Mouse (Mus musculus): ENCODE data around the gene Sh3rf3.

The Sh3rf3 gene

DNA sequence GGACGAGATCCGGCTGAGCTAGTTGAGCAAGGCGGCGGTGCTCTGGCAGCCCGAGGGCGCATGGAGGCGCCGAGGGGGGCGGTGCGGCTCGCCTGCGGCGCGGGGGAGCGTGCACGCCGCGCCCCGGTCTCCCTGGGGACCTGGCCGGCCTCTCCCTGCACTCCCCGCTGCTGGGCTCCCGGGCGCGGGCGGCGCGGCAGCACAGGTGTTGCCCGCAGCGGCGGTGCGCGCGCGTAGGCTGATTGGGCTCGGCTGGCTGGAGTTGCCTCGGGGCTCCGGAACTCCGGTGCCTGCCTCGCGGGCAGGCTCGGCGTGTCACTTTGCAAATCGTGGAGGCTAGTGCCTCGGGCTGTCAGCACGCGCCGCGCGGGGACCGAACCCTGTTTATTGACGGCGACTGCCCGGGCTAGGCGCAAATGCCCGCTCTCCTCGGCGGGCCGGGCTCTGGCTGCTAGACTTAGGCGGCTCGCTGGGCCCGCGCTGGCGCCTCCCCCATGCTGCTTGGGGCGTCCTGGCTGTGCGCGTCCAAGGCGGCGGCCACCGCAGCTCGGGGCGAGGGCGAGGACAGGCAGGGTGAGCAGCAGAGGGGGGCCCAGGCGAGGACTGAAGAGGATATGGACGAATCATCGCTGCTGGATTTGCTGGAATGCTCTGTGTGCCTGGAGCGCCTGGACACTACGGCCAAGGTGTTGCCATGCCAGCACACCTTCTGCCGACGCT lies at the start of gene Sh3rf3:
Gene Sh3rf3, plus strand, starts transcription at position 279 of the 720 bp plus-strand sequence.
- DNase-seq, result peak; percentile 54

DNA sequence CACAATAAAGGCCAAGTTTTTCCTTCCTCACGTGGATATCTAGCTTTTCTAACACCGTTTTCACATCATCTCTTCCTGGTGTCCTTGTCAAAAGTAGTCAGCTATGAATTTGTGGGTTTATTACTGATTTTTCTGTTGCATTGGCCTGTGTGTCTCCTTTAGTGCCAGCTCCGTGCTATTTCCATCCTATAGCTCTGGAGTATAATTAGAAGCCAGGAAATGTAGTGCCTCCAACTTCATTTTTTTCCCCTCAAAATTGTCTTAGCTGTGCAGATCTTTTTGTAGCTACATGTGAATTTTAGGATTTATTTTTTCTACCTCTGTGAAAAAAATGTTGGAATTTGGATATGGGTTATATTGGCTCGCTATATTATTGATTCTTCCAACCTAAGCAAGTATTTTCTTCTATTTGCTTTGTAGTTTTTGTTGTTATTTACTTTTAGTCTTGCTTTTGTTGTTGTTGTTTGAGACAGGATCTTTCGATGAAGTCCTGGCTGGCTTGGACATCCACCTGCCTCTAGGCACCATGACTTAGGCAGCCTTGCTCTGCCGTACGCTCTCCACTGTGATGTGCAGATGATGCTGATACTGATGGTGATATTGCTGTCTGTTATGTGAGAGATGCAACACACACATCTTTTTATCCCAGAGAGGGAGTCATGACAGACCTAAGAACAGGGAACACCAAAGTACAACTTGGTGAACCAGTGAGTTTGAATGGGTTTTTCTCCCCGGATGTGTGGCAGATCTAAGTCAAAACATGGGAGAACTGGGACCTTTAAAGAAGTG lies 24.5 kb upstream of the Sh3rf3 start:
- no peak for DNase-seq

DNA sequence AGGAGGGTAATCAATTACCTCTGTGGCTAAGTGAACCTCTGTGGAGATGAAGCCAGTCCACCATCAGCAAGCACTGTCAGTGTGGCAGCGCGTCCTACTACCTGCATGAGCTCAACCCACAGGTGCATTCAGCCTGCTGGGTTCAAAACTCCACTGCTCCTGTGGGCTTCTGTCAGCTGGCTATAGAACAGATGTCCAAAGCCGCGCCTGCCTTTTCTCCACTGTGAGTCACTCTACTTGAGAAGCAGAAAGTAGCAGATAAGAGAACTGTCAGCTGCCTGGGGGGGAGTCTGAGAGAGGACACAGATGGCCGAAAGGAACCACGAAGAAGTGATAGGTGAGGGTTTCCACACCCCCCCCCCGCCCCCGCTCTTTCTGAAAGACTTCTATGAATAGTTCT lies 15.6 kb upstream of the Sh3rf3 start:
- DNase-seq, result peak; percentile 43

DNA sequence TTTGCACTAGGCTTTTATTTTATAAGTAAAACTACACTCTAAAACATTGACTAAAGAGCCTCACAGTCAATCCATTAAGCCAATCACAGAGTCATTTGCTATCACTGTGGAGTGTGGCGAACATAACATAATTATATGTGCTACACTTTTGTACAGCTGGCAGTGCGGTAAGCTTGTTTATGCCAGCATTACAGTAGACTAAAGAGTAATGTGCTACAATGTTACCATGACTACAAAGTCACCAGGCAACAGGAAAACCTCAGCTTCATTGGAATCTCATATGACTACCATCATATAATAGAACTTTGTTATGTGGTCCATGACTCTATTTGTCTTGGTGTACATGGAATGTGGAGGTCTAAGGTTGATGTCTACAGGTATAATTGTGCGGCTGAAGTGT lies 15.0 kb upstream of the Sh3rf3 start:
- DNase-seq, result no peak

DNA sequence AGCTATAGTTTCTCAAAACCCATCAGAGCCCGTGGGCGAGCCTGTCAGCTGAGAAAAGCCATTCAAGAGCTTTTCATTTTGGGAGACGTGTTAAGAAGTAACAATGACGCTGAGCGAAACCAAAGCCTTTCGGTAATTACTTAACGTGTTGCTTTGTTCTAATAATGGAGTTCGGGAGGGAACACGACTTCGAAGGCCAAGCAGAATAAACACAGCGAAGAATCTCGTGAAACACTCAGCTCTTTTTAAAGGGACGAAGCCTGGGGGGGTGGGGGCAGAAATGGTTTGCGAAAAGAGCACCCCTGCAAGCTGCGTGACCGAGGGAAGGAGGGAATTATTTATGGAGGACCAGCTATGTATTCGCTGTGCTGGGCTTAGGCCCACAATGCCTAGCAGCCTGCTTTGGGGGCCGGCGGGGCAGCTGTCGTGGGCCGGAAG lies 12.1 kb upstream of the Sh3rf3 start:
- peak; percentile 28 for DNase-seq

DNA sequence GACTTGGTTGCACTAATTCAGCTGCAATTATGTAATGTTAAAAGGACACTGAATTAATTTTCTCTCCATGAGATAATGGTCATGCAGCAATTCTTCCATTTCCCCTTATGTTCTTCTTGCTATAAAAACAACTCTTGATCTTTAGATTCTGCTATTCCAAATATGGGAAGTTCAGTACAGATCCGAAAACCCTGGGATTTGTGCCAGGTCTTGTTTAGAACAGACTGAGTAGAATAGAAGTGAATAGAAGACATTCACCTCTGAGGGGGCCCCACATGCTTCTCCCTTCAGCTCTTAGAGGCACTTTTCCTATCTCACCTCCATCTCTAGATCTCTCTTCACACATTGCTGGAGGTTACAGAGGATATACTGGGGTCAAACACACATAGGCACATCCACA lies 10.8 kb upstream of the Sh3rf3 start:
- DNase-seq, result no peak

DNA sequence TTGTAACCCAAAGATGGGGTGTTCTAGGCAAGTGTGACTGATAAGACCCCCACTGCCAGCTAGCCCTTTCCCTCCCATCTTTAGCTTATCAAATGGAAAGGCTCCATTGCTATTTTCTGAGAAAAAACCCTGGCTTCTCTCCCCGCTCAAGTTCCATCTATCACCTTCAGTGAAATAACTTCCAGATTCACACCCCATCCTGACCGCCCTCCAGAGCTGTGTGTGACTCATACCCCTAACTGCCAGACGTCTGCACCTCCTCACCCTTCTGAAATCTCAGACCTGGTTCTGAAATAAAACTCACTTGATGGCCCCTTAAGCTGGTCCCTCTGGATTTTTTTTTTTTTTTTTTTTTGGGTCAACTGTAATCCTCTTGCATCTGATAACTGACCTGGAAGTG lies 5.2 kb upstream of the Sh3rf3 start:
- no peak for DNase-seq

DNA sequence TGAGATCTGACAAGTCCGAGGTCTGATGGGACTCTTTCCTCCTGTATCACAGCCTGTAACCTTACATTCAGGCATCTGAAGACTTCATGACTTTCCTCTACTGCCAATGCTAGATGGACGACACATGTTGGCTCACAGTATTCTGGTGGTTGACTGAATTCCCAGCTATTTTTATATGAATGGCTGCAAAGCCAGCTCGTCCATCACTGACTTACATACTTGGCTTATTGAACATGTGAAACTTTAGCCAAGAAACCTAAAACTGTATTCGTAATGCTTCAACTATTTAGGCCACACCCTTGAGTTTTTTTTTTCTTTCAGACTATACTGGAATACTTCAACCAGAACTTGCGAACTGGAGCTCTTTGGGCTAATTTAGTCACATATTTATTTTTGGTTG lies 3.0 kb upstream of the Sh3rf3 start:
- no peak for DNase-seq

DNA sequence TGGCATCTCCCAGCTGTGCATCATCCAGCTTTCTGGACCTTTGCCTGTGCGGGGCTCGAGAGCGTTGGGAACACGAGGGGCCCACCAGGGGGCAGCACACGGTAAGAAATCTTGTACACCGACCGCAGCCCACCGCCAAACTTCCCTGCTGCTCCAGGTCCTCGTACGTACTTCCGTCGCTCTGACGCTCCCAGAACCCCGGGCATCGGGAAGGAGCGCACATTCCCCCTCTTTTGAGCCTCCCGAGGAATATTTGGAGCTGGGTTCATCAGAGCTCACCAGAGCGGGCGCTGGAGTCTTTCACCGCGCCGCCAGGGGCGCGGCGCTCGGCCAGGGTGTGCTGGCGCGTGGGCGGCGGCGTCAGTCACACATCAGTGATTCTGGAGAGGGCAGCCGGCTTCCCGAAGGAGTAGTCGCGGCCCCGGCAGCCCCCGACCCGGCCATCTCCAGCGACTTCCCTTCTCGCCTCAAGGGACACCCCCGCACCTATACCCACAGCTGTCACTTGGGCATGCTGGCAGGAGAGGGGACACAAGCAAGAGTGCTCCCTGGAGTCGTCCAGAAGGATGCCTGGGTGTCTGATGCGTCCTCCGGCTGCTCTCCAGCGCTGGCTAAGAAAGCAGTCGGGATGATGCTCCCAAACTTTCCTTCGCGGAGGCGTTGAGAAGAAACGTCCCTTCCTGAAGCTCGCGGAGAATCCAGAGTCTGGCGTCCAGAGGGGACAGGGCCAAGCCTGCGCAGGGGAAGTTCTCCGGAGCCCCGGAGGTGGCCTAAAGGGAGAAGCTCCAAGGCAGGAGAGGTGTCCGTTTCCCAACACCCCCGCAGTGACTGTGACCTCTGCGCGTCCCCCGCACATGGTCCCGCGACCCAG lies 714 bp upstream of the Sh3rf3 start:
- DNase-seq, result peak; percentile 95

DNA sequence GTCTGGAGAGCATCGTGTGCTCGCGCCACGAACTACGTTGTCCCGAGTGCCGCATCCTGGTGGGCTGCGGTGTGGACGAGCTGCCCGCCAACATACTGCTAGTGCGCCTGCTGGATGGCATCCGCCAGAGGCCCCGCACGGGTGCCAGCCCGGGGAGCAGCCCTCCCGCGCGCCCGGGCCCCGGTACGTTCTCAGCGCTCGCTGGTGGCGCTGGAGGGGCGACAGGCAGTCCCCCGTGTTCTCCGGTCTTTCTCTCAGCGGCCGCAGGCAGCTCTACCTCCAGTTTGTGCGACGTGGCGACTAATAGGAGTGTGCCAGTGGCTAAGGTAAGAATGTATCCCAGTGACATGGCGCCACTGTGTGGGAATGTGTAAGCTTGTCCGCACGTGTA lies 637 bp downstream of the Sh3rf3 start:
- DNase-seq, result peak; percentile 46

DNA sequence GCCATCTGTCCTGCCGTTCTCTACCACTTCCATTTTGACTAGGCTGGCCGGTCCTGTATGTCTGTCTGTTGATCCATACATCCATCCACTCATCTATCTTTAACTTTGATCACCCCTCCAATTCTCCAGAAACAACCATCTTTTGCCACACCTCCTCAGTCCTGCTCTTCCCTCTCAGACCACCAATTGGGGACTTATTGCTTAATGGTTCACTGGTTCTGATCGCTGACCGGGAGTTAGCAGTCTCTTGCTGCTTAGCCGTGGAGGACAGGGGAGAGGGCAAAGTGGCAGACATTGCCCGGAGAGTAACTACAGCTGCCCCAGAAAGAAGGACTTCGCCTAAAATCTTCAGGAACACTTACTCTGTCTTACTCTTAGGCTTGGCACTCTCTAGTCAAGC lies 1.3 kb downstream of the Sh3rf3 start:
- no peak for DNase-seq

DNA sequence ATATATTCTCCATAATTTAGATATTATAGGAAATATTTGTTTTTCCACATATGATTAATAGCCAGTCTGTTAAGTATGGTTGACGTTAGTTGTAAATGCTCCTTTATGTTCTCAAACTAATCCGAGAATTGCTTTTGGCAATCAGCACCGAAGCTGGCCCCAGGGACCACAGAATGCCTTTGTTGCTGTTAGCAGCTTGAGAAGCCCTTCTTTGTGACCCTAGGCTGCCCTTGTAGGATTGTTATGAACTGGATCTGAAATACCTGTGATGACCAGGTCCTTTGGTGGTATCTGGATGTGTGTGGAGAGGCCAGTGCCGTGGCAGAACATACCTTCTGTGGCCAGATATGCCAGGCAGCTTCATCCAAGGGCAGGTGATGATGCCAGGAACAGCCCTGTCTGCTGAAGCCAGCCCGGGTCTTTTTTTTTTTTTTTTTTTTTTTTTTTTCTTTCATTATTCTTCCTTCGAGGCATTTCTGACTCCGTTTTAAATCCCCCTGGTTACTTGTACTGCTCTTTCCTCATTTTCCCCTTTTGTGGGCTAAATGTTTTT lies 10.9 kb downstream of the Sh3rf3 start:
- DNase-seq, result no peak

DNA sequence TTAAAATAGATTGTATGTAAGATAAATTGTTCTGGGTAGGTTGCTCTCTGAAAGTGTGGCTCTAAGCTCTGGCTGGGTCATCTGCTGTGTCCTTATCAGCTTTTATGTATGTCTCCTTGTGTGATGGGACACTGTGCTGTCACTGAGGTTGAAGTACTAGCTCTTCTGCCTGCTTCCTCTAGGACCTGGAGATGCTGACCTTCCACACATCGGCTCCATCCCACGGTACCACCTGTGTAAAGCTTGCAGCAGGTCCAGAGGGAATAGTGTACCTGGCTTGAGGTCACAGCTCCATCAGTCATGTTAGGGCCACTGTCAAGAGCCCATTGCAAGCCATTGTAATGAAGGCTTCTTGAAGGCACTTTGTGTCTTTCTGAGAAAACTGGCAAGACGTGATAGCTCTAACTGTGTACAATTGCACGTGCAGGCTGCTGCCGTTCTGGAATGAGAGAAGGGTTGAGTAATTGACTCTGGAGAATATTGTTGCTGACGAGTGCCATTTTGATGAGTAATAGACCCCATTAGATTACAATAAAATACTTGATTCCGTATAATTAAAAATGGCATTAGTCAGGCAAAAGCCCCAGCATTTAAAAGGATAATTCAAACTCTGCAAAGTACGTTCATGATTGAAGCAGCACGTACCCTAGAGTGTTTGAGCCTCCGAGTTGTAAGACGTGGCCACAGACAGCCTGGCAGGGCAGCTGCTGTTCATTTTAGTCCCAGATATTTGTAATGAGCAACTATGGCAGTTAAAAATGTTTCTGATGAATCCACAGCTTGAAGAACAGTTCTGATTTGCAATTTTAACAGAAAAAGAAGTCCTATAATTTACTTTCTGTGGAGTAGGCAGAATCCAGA lies 16.3 kb downstream of the Sh3rf3 start:
- no peak for DNase-seq

DNA sequence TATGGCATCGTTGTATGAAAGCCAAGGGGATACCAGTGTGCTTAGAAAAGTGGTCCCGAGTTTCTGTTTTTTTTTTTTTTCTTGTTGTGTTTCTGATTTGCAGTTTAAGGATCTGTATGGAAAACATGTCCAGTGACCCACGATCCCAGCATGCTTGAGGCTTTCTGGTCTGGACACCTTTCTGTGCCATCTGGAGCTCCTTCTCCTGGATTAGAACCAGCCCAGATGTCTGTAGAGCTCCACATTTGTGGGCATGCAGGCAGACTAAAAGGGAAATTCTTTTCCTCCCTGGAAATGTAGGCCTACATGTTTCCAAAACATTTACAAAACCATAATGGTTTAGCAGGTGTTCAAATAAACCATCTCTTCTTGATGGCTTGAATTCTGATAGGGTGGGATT lies 20.0 kb downstream of the Sh3rf3 start:
- no peak for DNase-seq

DNA sequence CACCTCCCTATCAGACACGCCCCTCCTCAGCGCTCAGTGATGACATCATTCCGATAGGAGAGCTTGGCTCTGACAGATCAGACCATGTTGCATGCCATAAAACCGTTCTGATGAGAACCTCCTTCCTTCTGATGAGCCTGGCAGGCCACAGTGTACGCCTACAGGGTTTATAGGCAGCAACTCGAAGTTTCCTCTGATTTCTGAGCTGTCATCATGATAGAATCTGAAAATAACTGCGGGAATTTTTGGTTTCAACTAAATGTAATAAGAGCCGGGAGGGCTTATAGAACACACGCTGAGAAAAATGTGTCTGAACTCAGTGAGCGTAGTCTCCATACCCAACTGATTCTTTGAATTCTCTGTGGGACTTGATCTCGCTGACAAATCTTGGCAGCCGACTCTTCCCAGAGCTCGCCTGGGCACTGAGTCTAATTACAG lies 20.6 kb downstream of the Sh3rf3 start:
- peak; percentile 25 for DNase-seq

DNA sequence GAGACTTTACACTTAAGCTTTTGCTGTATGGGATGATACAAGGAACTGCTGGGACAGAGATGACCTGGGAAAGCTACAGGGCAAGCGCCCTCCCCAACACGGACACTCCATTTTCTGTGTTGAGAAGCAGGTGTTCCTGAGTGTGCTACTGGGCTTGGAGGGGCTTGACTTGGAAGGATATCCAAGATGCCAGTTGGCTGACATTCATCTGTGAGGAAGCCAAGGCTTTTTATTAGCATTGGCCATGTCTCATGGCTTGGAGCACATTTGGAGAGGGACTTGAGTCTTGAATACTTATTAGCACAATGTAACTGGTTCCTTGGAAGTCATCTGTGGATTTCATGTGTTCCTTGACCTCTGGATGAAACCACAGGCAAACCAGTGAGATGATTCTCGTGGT lies 23.2 kb downstream of the Sh3rf3 start:
- no peak for DNase-seq

DNA sequence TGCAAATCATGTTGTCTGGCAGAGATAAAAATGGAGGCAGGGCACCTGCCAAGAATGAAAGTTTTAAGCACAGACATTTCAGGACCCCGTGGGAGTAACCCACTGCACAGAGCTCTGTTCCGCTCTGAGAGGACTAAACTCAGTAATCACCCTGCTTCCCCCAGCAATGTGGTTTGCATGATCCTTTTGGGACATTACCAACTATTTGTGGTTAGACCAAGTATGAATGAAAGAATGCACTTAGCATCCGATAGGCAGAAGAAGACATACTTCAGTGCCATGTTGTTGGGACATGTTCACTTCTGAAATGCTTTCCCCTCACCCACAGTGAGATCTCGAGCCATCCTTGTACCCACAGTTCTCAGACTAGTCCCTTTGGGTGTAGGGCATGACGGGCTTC lies 24.3 kb downstream of the Sh3rf3 start:
- DNase-seq, result no peak

DNA sequence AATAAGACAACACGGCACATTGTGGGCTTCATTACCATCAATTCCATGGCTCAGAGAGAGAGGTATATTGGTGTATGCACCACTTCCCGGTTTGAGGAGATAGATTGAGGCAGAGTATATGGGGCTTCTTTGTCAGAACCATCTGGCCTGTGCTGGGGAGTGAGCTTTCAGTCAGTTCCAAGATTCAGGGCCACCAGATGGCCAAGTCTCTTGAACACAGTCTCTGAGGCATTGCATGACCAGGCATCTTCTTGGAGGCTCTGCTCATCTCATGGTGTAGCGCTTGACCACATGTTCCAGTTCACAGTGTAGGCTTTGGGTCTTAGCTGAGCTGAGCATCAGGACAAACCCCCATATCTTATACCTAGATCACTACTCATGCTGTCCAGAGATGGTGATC lies 28.8 kb downstream of the Sh3rf3 start:
- DNase-seq, result no peak

DNA sequence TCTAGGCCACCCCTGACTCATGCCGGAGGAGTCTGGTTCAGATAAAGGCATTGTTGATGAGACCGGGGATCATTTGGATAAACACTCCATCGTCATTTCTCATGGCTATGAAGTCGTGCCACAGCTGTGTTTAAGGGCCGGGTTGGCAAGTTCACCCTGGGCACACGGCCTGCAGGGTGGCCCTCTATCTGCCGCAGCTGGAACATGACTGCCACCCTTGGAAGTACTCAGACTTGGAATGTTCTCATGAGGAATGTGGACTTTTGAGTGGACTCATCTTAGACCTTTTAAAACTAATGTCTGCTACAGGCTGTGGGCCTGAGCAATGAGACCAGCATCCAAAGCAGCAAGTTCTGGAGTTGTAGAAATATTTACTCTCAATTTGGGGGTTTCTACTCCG lies 29.9 kb downstream of the Sh3rf3 start:
- DNase-seq, result no peak

DNA sequence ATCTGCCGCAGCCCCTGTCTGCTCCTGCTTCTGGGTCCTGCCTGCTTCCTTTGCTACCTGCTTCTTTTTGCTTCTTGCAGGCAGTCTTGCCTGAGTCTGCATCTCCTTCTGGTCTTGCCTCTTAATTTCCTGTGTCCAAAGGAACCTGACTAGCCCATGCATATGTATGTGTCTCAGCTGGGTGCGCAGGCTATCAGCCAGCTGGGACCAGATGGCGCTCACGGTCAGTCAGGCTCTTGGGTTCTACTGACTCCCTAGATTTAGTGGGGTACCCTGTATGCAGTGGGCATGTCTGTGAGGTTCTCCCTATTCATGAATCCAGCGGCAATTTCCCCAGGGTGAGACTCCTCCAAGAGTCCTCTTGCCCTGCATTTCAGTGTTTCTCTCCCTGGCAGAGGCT lies 35.0 kb downstream of the Sh3rf3 start:
- no peak for DNase-seq

DNA sequence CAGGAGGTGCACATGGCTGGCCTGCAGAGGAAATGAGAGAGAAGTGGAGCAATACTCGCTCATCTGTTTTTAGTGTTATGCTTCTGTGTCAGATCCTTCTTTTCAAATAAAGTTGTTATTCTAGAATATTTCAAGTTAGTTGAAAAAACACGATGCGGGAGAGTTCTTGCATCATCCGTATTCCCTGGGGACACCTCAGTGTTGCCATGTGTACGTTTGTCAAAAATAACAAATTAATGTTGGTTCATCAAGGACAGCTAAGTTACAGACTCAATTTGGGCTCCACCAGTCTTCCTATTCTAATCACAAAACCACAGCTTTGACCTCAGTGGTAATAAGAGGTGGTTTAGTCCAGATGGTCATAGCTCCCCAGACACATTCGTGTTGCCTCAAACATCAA lies 35.4 kb downstream of the Sh3rf3 start:
- no peak for DNase-seq

DNA sequence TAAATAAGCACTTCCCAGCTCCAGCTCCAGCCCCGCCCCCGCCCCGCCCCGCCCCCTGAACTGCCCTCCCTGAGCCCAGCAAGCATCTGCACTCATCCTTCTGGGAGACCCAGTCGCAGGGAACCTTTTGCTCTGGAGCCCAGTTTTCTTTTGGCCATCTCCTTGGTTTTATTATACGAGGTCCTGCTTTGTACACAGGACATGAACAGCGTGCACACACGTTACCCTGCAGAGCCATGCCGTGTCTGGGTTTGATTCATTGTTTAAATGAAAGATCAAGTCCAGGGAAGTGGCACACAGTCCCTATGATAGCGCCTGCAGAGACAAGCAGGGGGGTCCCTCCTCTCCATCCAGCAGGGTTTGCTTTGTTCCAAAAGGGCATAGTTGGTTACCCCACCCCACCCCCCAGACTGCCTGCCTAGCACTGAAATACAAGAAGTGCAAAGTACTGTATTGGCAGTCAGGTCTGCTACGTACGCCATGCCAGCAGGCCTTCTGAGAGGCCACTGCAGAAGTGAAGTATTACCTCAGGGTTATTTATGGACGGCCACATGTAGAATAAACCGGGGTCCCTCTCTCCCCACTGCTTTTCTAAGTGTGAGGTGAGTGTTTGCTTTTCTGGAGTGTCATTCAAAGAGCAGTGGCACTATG lies 41.5 kb downstream of the Sh3rf3 start:
- no peak for DNase-seq

Data from right cerebral cortex, postnatal 14 days (tissue).